10 mouse cellular contexts compared by ENCODE assay signal in genomic region chr6:87982506-87982905, GRCm38 (mm10). TPM values are rescaled to one million over a fixed set of nuclear protein-coding genes. Genes with fewer than 3 reads are reported as not detected.
DNase-seq lines count a peak whose midpoint lies in the region; ATAC-seq and TF ChIP-seq lines count a peak whose summit lies in the region.
"Had no signal": no experiment of that assay in that cellular context is flagged by ENCODE, and none has a peak within 500 bp of the region (broad histone marks: within the 10 kb centered on the region; RNA-seq: fewer than 3 reads in every experiment).

No protein-coding gene starts in this region.

- peaks cover 23% of the 10 kb centered on the region; the same call in 1 of the 2 replicates for H3K36me3 ChIP-seq in kidney, embryonic 14.5 days (ENCODE audit: control insufficient read depth, insufficient read depth, low read length)
- H3K36me3 ChIP-seq in kidney, adult 2 months (ENCODE audit: control insufficient read depth, insufficient read depth, low read length), result no peaks in the 10 kb centered on the region
- 0 out of 2 replicates have a peak, but pooled peaks cover 2% of the 10 kb centered on the region for H3K36me3 ChIP-seq in hindbrain, embryonic 11.5 days (ENCODE audit: control insufficient read depth, insufficient read depth, low read length)
- peaks cover 33% of the 10 kb centered on the region for H3K36me3 ChIP-seq in midbrain, embryonic 14.5 days (ENCODE audit: control insufficient read depth, insufficient read depth, low read length)

- intact Hi-C loops in left cerebral cortex, postnatal 36 days (cut with DNase I), result loop anchor here (5.0 to 10.0 kb wide), 2 partner anchors 70 to 148 kb away; partner anchors contain the start of genes Gm45140, Hmces and Isy1

- H3K4me3 ChIP-seq in kidney, embryonic 14.5 days (ENCODE audit: low read length), result peak overlapping the region; percentile 99; the same call in 1 of the 2 replicates
- H3K4me3 ChIP-seq in kidney, adult 2 months (ENCODE audit: insufficient read depth, low read depth, low read length), result no peak overlapping the region
- H3K4me3 ChIP-seq in cortical plate, adult 2 months (ENCODE audit: insufficient read depth, low read length), result peak overlapping the region; percentile 83; the same call in 1 of the 2 replicates
- H3K4me3 ChIP-seq in hindbrain, embryonic 11.5 days (ENCODE audit: low read depth, low read length), result peak overlapping the region; percentile 97
- peak overlapping the region; percentile 97 for H3K4me3 ChIP-seq in midbrain, embryonic 14.5 days (replicated peaks; ENCODE audit: low read depth, low read length)

- H3K4me1 ChIP-seq in kidney, embryonic 14.5 days (ENCODE audit: control insufficient read depth, insufficient read depth, low read length), result peaks cover 10% of the 10 kb centered on the region; the same call in 1 of the 2 replicates
- H3K4me1 ChIP-seq in kidney, adult 2 months (ENCODE audit: control insufficient read depth, insufficient read depth, low read length), result no peaks in the 10 kb centered on the region
- no peaks in the 10 kb centered on the region for H3K4me1 ChIP-seq in cortical plate, adult 2 months (ENCODE audit: control insufficient read depth, insufficient read depth, low read length)
- H3K4me1 ChIP-seq in hindbrain, embryonic 11.5 days (replicated peaks; ENCODE audit: control insufficient read depth, insufficient read depth, low read length), result peaks cover 10% of the 10 kb centered on the region; the same call in 1 of the 2 replicates
- peaks cover 15% of the 10 kb centered on the region for H3K4me1 ChIP-seq in midbrain, embryonic 14.5 days (ENCODE audit: control insufficient read depth, insufficient read depth, low read length)

- no peak for DNase-seq in kidney, adult 2 months
- no peak for DNase-seq in hindbrain, embryonic 11.5 days (ENCODE audit: low spot score)
- DNase-seq in midbrain, embryonic 14.5 days, result no peak
- DNase-seq in left cerebral cortex, postnatal 36 days (ENCODE audit: low spot score in 2 of 2), result no peak
- DNase-seq in adrenal gland, adult 18-20 months (ENCODE audit: low spot score in 2 of 2), result no peak
- DNase-seq in B cell, adult 2 months, result no peak
- DNase-seq: thymus, postnatal 14 days had no signal

- H3K9me3 ChIP-seq in kidney, embryonic 14.5 days (ENCODE audit: control insufficient read depth, low read length), result no peaks in the 10 kb centered on the region
- H3K9me3 ChIP-seq in hindbrain, embryonic 11.5 days (ENCODE audit: control insufficient read depth, low read length), result no peaks in the 10 kb centered on the region
- H3K9me3 ChIP-seq in midbrain, embryonic 14.5 days (ENCODE audit: control insufficient read depth, low read length), result no peaks in the 10 kb centered on the region

- H3K4me2 ChIP-seq in kidney, embryonic 14.5 days (replicated peaks; ENCODE audit: low read depth, low read length), result peak overlapping the region; percentile 49
- peak overlapping the region; percentile 84 for H3K4me2 ChIP-seq in hindbrain, embryonic 11.5 days (replicated peaks; ENCODE audit: low read depth, low read length)
- H3K4me2 ChIP-seq in midbrain, embryonic 14.5 days (ENCODE audit: low read length), result peak overlapping the region; percentile 81

- WGBS in kidney, embryonic 14.5 days, result 62% methylated on average over 9 of the region's 9 CpGs
- WGBS in kidney, adult 2 months, result 72% methylated on average over 9 of the region's 9 CpGs
- WGBS in hindbrain, embryonic 11.5 days, result 78% methylated on average over 9 of the region's 9 CpGs
- 70% methylated on average over 9 of the region's 9 CpGs for WGBS in midbrain, embryonic 14.5 days

- no peak for TF ChIP-seq CTCF in kidney, adult 2 months (conservative IDR thresholded peaks at IDR 0.05; ENCODE audit: insufficient read depth, insufficient read length, low read depth, low read length)
- no peak for TF ChIP-seq CTCF in cortical plate, adult 2 months (IDR thresholded peaks at IDR 0.05; ENCODE audit: extremely low read depth, insufficient read depth, low read length)

- no peak overlapping the region for H3K27ac ChIP-seq in kidney, embryonic 14.5 days (ENCODE audit: low read depth, low read length)
- H3K27ac ChIP-seq in kidney, adult 2 months (ENCODE audit: insufficient read depth, low read depth, low read length), result no peak overlapping the region
- no peak overlapping the region for H3K27ac ChIP-seq in cortical plate, adult 2 months (ENCODE audit: insufficient read depth, low read length)
- no peak overlapping the region for H3K27ac ChIP-seq in hindbrain, embryonic 11.5 days (ENCODE audit: low read depth, low read length)
- peak overlapping the region; percentile 92; the same call in 1 of the 2 replicates for H3K27ac ChIP-seq in midbrain, embryonic 14.5 days (replicated peaks; ENCODE audit: low read depth, low read length)

- peak overlapping the region; percentile 95; the same call in 1 of the 2 replicates for H3K9ac ChIP-seq in kidney, embryonic 14.5 days (ENCODE audit: low read depth, low read length)
- H3K9ac ChIP-seq in hindbrain, embryonic 11.5 days (ENCODE audit: low read depth, low read length), result peak overlapping the region; percentile 99; the same call in 1 of the 2 replicates
- H3K9ac ChIP-seq in midbrain, embryonic 14.5 days (replicated peaks; ENCODE audit: low read length), result peak overlapping the region; percentile 91

- no peak for ATAC-seq in kidney, embryonic 14.5 days (ENCODE audit: low FRiP score, low TSS enrichment)
- ATAC-seq in hindbrain, embryonic 11.5 days (ENCODE audit: low FRiP score), result no peak
- ATAC-seq in midbrain, embryonic 14.5 days (ENCODE audit: low FRiP score, low TSS enrichment), result no peak

- TF ChIP-seq POLR2A in kidney, adult 2 months (IDR thresholded peaks at IDR 0.05; ENCODE audit: low read depth, low read length), result no peak
- no peak for TF ChIP-seq POLR2A in cortical plate, adult 2 months (IDR thresholded peaks at IDR 0.05; ENCODE audit: extremely low read depth, insufficient read depth, low read length)

- no peaks in the 10 kb centered on the region for H3K27me3 ChIP-seq in kidney, embryonic 14.5 days (ENCODE audit: control insufficient read depth, insufficient read depth, low read length)
- H3K27me3 ChIP-seq in kidney, adult 2 months (replicated peaks; ENCODE audit: control insufficient read depth, insufficient read depth, low read length), result no peaks in the 10 kb centered on the region
- H3K27me3 ChIP-seq in hindbrain, embryonic 11.5 days (ENCODE audit: control insufficient read depth, insufficient read depth, low read length), result no peaks in the 10 kb centered on the region
- no peaks in the 10 kb centered on the region for H3K27me3 ChIP-seq in midbrain, embryonic 14.5 days (ENCODE audit: control insufficient read depth, insufficient read depth, low read length)

RNA-seq across cellular contexts. Expression of gene H1fx, which starts 1.1 kb away (rescaled TPM):
- polyA plus RNA-seq in kidney, embryonic 14.5 days (2014; fragmentation: Nextera tagmentation; extraction: Ambion mirVana), result 38.2 and 45.8 TPM in 2 replicates
- 2.3 and 3.2 TPM in 2 replicates for polyA plus RNA-seq in kidney, adult 2 months (2012; rRNA removed)
- 53.1 and 58.3 TPM in 2 replicates for polyA plus RNA-seq in cortical plate, adult 2 months (2012; rRNA removed)
- 41.3 and 74.2 TPM in 2 replicates for polyA plus RNA-seq in hindbrain, embryonic 11.5 days (2014; fragmentation: Nextera tagmentation; extraction: Ambion mirVana)
- 27.6 and 30.7 TPM in 2 replicates for polyA plus RNA-seq in midbrain, embryonic 14.5 days (2014; fragmentation: Nextera tagmentation; extraction: Ambion mirVana)
- 10 to 100 TPM; 60.4 to 73.0 TPM for total RNA-seq in left cerebral cortex, postnatal 36 days (2021)
- 1 to 10 TPM; 5.9 to 9.1 TPM for total RNA-seq in adrenal gland, adult 18-20 months (2021)
- total RNA-seq: MEL had no signal
